Mouse (Mus musculus) hindbrain, postnatal 0 days (tissue): ENCODE data around the gene Ubxn6. TPM values are rescaled to one million over a fixed set of nuclear protein-coding genes. Genes with fewer than 3 reads are reported as not detected.

Source experiments
- ATAC-seq: fragments of 200-750 bp; cut with Nextera tagmentation; 2 replicates; pipeline ENCODE4 v1.8.0; 2017; ENCODE audit warnings: mild to moderate bottlenecking, moderate TSS enrichment, moderate library complexity
- DNase-seq: peaks from one replicate; pipeline ENCODE4 v3.0.0-alpha.2; 2015; ENCODE audit warnings: low spot score
- H3K27ac ChIP-seq: fragments of 300-500 bp; sonication (generic); 2 replicates; pipeline ENCODE4 v1.5.1; 2014; ENCODE audit warnings: mild to moderate bottlenecking
- H3K27me3 ChIP-seq: fragments of 300-500 bp; sonication (generic); 2 replicates; pipeline ENCODE4 v1.6.1; 2014; ENCODE audit warnings: low read length, mixed read lengths; ENCODE audit not compliant: insufficient read depth
- H3K36me3 ChIP-seq: fragments of 300-500 bp; sonication (generic); 2 replicates; pipeline ENCODE4 v1.6.1; 2014; ENCODE audit warnings: low read length, mixed read lengths; ENCODE audit not compliant: insufficient read depth
- H3K4me1 ChIP-seq: fragments of 300-500 bp; sonication (generic); 2 replicates; pipeline ENCODE4 v1.6.1; 2014; ENCODE audit warnings: antibody characterized with exemption, low read length, mixed read lengths; ENCODE audit not compliant: insufficient read depth
- H3K4me2 ChIP-seq: fragments of 300-500 bp; sonication (generic); 2 replicates; pipeline ENCODE4 v1.6.1; 2014; ENCODE audit warnings: low read depth, mild to moderate bottlenecking, low read length, moderate library complexity, mixed read lengths
- H3K4me3 ChIP-seq: fragments of 300-500 bp; sonication (generic); 2 replicates; pipeline ENCODE4 v1.5.1; 2014; ENCODE audit warnings: low read length
- H3K9ac ChIP-seq: fragments of 300-500 bp; sonication (generic); replicated peaks from 2 replicates; pipeline ENCODE4 v1.6.1; 2014; ENCODE audit warnings: mild to moderate bottlenecking, low read length, moderate library complexity, mixed read lengths
- H3K9me3 ChIP-seq: fragments of 300-500 bp; sonication (generic); 2 replicates; pipeline ENCODE4 v1.6.1; 2016; ENCODE audit warnings: low read length, mixed read lengths
- CTCF ChIP-seq: IDR thresholded peaks from 2 replicates; pipeline ENCODE4 v1.5.1; 2016; ENCODE audit warnings: antibody characterized with exemption, control low read depth, low read depth
- WGBS: fragments of 180-500 bp; shearing (Covaris S2); extraction: QIAGEN DNeasy Blood & Tissue Kit; methylation state at CpG from one replicate; pipeline ENCODE4 v1.1.7; 2014; 5-methylcytosine and 5-hydroxymethylcytosine counted together
- polyA plus RNA-seq: library from polyadenylated mRNA; unstranded; fragments of >200 nt; fragmentation: Nextera tagmentation; extraction: Ambion mirVana; gene quantifications from 2 replicates; pipeline ENCODE4 v1.2.1, GENCODE M21; 2015
- total RNA-seq: library from RNA; depleted of rRNA; stranded (reverse); fragments of >200 nt; gene quantifications from 2 replicates; pipeline ENCODE4 v1.2.3, GENCODE M21; 2014

Gene Ubxn6
- total and polyA plus RNA-seq, 2 experiments from 2014 or later = 75.2 to 111 TPM

- DNase-seq = no peak
- H3K4me1 ChIP-seq = peaks cover 3% of the 10 kb centered on the region; the same call in 1 of the 2 replicates
- no peak for ATAC-seq
- no peak for TF ChIP-seq CTCF
- no peak overlapping the region for H3K9ac ChIP-seq
- 76% methylated on average over 5 of the region's 5 CpGs for WGBS
- no peaks in the 10 kb centered on the region for H3K9me3 ChIP-seq
- no peak overlapping the region for H3K4me3 ChIP-seq
- H3K4me2 ChIP-seq = no peak overlapping the region
- H3K27ac ChIP-seq = 0 out of 2 replicates have a peak overlapping the region, but pooled peaks have one; percentile 42
- peaks cover 9% of the 10 kb centered on the region; the same call in 1 of the 2 replicates for H3K36me3 ChIP-seq
- H3K27me3 ChIP-seq = no peaks in the 10 kb centered on the region
These were observed 51.4 kb downstream of the Ubxn6 start for GRCm38 (mm10) chr17:56023386-56023785.

GRCm38 (mm10) chr17:56022989-56023290 lies 51.9 kb downstream of the Ubxn6 start:
- peaks cover 3% of the 10 kb centered on the region; the same call in 1 of the 2 replicates for H3K4me1 ChIP-seq

GRCm38 (mm10) chr17:56022131-56022988 lies 52.5 kb downstream of the Ubxn6 start:
- TF ChIP-seq CTCF = no peak
- no peaks in the 10 kb centered on the region for H3K9me3 ChIP-seq
- H3K4me2 ChIP-seq = no peak overlapping the region
- peak overlapping the region; percentile 42 for H3K27ac ChIP-seq
- no peak overlapping the region for H3K9ac ChIP-seq
- DNase-seq (no peak), ATAC-seq (no peak)
- H3K36me3 ChIP-seq = peaks cover 19% of the 10 kb centered on the region; the same call in 1 of the 2 replicates
- H3K4me1 ChIP-seq = peaks cover 3% of the 10 kb centered on the region; the same call in 1 of the 2 replicates
- 39% methylated on average over 2 of the region's 2 CpGs for WGBS
- no peak overlapping the region for H3K4me3 ChIP-seq
- no peaks in the 10 kb centered on the region for H3K27me3 ChIP-seq

More at GRCm38 (mm10) chr17:56022989-56023290, 51.9 kb downstream of the Ubxn6 start:
- ATAC-seq (no peak), DNase-seq (no peak)
- no peak for TF ChIP-seq CTCF
- H3K36me3 ChIP-seq = peaks cover 13% of the 10 kb centered on the region; the same call in 1 of the 2 replicates
- no peaks in the 10 kb centered on the region for H3K27me3 ChIP-seq
- H3K9me3 ChIP-seq = no peaks in the 10 kb centered on the region
- H3K4me3 ChIP-seq = no peak overlapping the region
- H3K27ac ChIP-seq = peak overlapping the region; percentile 42
- no peak overlapping the region for H3K4me2 ChIP-seq
- WGBS = 65% methylated on average over 4 of the region's 4 CpGs
- H3K9ac ChIP-seq = no peak overlapping the region

- Histone ChIP-seq H3K27me3 (no peaks in the 10 kb centered on the region), H3K4me2 (no peak overlapping the region), H3K4me1 (peaks cover 3% of the 10 kb centered on the region; the same call in 1 of the 2 replicates), H3K36me3 (peaks cover 29% of the 10 kb centered on the region; the same call in 1 of the 2 replicates), H3K27ac (peak overlapping the region; percentile 42; the same call in 1 of the 2 replicates), H3K9ac (no peak overlapping the region), H3K4me3 (no peak overlapping the region), H3K9me3 (no peaks in the 10 kb centered on the region)
- peak; percentile 29; the same call in 1 of the 2 replicates for TF ChIP-seq CTCF
- DNase-seq (peak; percentile 5), ATAC-seq (no peak)
- WGBS = 80% methylated on average over 4 of the region's 4 CpGs
These were observed 53.5 kb downstream of the Ubxn6 start for GRCm38 (mm10) chr17:56021161-56021910.

- 80% methylated on average over 6 of the region's 6 CpGs for WGBS
- ATAC-seq (no peak), DNase-seq (peak; percentile 8)
- no peaks in the 10 kb centered on the region for H3K9me3 ChIP-seq
- H3K27me3 ChIP-seq = no peaks in the 10 kb centered on the region
- no peak overlapping the region for H3K4me3 ChIP-seq
- H3K4me1 ChIP-seq = peaks cover 3% of the 10 kb centered on the region; the same call in 1 of the 2 replicates
- H3K36me3 ChIP-seq = peaks cover 37% of the 10 kb centered on the region
- H3K27ac ChIP-seq = peak overlapping the region; percentile 42; the same call in 1 of the 2 replicates
- H3K4me2 ChIP-seq = no peak overlapping the region
- no peak for TF ChIP-seq CTCF
- no peak overlapping the region for H3K9ac ChIP-seq
These were observed 54.3 kb downstream of the Ubxn6 start for GRCm38 (mm10) chr17:56020400-56021084.
